Mouse (Mus musculus): Measurements from ENCODE around the gene Tbk1. TPM values are rescaled to one million over a fixed set of nuclear protein-coding genes. Genes with fewer than 3 reads are reported as not detected.
A peak's percentile ranks its signal among the peaks of the same experiment; 100 is the strongest.

Gene Tbk1
- 10 to 100 TPM; 43.9 to 48.7 TPM for total RNA-seq (2021)

- intact Hi-C loops (cut with DNase I), result loop anchor here (5.0 kb wide), 1 partner anchor 40 kb away; the partner anchor contains the start of gene Xpot
- DNase-seq (ENCODE audit: low spot score in 2 of 2), result peak; percentile 92 to 95
Observed at GRCm38 (mm10) chr10:121586675-121587370, at the start of gene Tbk1. Tbk1 (minus strand) TSS chr10:121586787.

- intact Hi-C loops (cut with DNase I), result no loop called here
- no peak for DNase-seq (ENCODE audit: low spot score in 2 of 2)
Observed at GRCm38 (mm10) chr10:121636276-121636675, 49.7 kb upstream of the Tbk1 start.

GRCm38 (mm10) chr10:121634159-121634558 lies 47.6 kb upstream of the Tbk1 start:
- intact Hi-C loops (cut with DNase I), result no loop called here
- no peak for DNase-seq (ENCODE audit: low spot score in 2 of 2)

GRCm38 (mm10) chr10:121628561-121629040 lies 42.0 kb upstream of the Tbk1 start:
- intact Hi-C loops (cut with DNase I), result loop anchor here (5.0 to 10.0 kb wide), 2 partner anchors 41 to 1446 kb away; partner anchors contain the start of genes Mon2 and Tbk1
- DNase-seq (ENCODE audit: low spot score in 2 of 2), result no peak

- intact Hi-C loops (cut with DNase I), result loop anchor here (5.0 to 10.0 kb wide), 2 partner anchors 40 to 1447 kb away; partner anchors contain the start of genes Mon2 and Tbk1
- DNase-seq (ENCODE audit: low spot score in 2 of 2), result no peak
Observed at GRCm38 (mm10) chr10:121627216-121627852, 40.7 kb upstream of the Tbk1 start.

- intact Hi-C loops (cut with DNase I), result loop anchor here (5.0 to 10.0 kb wide), 2 partner anchors 39 to 1448 kb away; partner anchors contain the start of genes Mon2 and Tbk1
- peak; percentile 98 to 99 for DNase-seq (ENCODE audit: low spot score in 2 of 2)
Observed at GRCm38 (mm10) chr10:121626186-121626882, 39.7 kb upstream of the Tbk1 start, which contains the start of gene Xpot. Xpot (minus strand) TSS chr10:121626332.

GRCm38 (mm10) chr10:121625407-121626185 lies 39.0 kb upstream of the Tbk1 start:
- intact Hi-C loops (cut with DNase I), result loop anchor here (5.0 to 10.0 kb wide), 2 partner anchors 38 to 1449 kb away; partner anchors contain the start of genes Mon2 and Tbk1
- no peak for DNase-seq (ENCODE audit: low spot score in 2 of 2)

GRCm38 (mm10) chr10:121625006-121625405 lies 38.4 kb upstream of the Tbk1 start:
- no peak for DNase-seq (ENCODE audit: low spot score in 2 of 2)
- intact Hi-C loops (cut with DNase I), result loop anchor here (5.0 to 10.0 kb wide), 2 partner anchors 38 to 1450 kb away; partner anchors contain the start of genes Mon2 and Tbk1

GRCm38 (mm10) chr10:121623670-121624069 lies 37.1 kb upstream of the Tbk1 start:
- intact Hi-C loops (cut with DNase I), result loop anchor here (10.0 kb wide), 1 partner anchor 1451 kb away; the partner anchor contains the start of gene Mon2
- no peak for DNase-seq (ENCODE audit: low spot score in 2 of 2)

GRCm38 (mm10) chr10:121622431-121622830 lies 35.8 kb upstream of the Tbk1 start:
- intact Hi-C loops (cut with DNase I), result loop anchor here (10.0 kb wide), 1 partner anchor 1452 kb away; the partner anchor contains the start of gene Mon2
- no peak for DNase-seq (ENCODE audit: low spot score in 2 of 2)

- no peak for DNase-seq (ENCODE audit: low spot score in 2 of 2)
- intact Hi-C loops (cut with DNase I), result no loop called here
Observed at GRCm38 (mm10) chr10:121615935-121616334, 29.3 kb upstream of the Tbk1 start.

GRCm38 (mm10) chr10:121615146-121615870 lies 28.7 kb upstream of the Tbk1 start:
- intact Hi-C loops (cut with DNase I), result no loop called here

GRCm38 (mm10) chr10:121613570-121613969 lies 27.0 kb upstream of the Tbk1 start:
- intact Hi-C loops (cut with DNase I), result no loop called here

More at GRCm38 (mm10) chr10:121615146-121615870, 28.7 kb upstream of the Tbk1 start:
- DNase-seq (ENCODE audit: low spot score in 2 of 2), result no peak

GRCm38 (mm10) chr10:121612448-121612847 lies 25.9 kb upstream of the Tbk1 start:
- DNase-seq (ENCODE audit: low spot score in 2 of 2), result no peak
- intact Hi-C loops (cut with DNase I), result no loop called here

More at GRCm38 (mm10) chr10:121613570-121613969, 27.0 kb upstream of the Tbk1 start:
- no peak for DNase-seq (ENCODE audit: low spot score in 2 of 2)

- no peak for DNase-seq (ENCODE audit: low spot score in 2 of 2)
- intact Hi-C loops (cut with DNase I), result no loop called here
Observed at GRCm38 (mm10) chr10:121611587-121611986, 25.0 kb upstream of the Tbk1 start.

GRCm38 (mm10) chr10:121608177-121608576 lies 21.6 kb upstream of the Tbk1 start:
- intact Hi-C loops (cut with DNase I), result no loop called here
- no peak for DNase-seq (ENCODE audit: low spot score in 2 of 2)

- intact Hi-C loops (cut with DNase I), result no loop called here
- no peak for DNase-seq (ENCODE audit: low spot score in 2 of 2)
Observed at GRCm38 (mm10) chr10:121604632-121605344, 18.2 kb upstream of the Tbk1 start.

- no peak for DNase-seq (ENCODE audit: low spot score in 2 of 2)
- intact Hi-C loops (cut with DNase I), result no loop called here
Observed at GRCm38 (mm10) chr10:121603556-121603955, 17.0 kb upstream of the Tbk1 start.

All from left cerebral cortex, postnatal 36 days (tissue).